Mouse (Mus musculus): ENCODE results near the gene Lsm12.

The Lsm12 gene

GRCm38 (mm10) chr11:102216886-102217240, 31.8 kb upstream of the Lsm12 start:
- DNase-seq (ENCODE audit: low read depth, low spot score) = no peak

- DNase-seq (ENCODE audit: low read depth, low spot score) = no peak
Measured at GRCm38 (mm10) chr11:102216056-102216885, 31.2 kb upstream of the Lsm12 start.

- DNase-seq (ENCODE audit: low read depth, low spot score) = no peak
Measured at GRCm38 (mm10) chr11:102215511-102215910, 30.4 kb upstream of the Lsm12 start.

DNA sequence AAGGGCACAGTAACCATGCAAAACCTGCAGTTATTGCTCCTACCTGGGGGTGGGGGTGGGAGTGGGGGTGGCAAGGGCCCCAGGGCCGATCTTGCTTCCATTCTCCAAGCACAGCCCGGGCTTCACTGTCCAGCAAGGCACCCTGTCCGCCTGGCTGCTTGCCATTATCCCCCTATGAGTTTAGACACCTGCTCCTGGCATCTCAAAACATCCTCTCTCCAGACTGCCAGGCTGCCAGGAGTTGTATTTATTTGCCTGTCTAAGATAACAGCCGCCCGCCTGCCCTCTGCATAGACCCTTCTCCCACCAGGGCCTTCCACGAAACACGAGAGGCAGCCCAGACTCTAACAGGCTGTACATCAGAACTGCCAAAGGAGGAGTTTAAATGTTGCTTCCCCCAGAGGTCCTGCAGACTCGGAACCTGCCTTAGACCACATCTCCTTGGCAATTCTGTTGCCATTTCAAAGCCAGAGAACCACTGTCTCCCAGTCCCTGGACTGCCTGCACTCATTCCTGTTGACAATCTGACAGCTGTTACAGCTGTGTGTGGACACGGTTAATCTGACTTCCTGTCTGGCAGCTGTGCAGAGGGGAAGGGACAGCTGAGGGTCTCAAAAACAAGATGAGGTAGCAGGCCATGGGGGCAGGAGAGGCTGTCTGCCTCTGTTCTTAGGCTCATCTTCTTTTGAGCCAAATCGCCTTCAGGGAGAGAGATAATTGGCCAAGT, 29.5 kb upstream of the Lsm12 start:
- no peak for DNase-seq (ENCODE audit: low read depth, low spot score)

DNA sequence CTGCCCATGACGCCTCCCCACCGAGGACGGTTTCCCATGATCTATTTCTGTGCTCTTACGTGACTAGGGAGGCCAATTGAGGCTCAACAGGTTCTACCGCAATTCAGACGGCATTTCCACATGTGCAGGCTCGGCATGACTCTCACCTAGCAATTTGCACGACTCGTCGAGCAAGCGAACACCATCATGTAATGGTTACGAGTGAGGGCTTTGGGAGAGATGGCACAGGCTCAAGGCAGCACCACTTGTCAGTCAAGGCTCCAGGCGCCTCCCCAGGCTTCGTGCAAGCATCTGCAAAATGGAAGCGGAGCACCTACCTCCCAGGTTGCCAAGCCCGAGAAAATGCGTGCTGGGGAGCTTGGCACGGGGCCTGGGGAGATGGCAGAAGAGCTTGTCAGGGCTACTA, 26.8 kb upstream of the Lsm12 start:
- no peak for DNase-seq (ENCODE audit: low read depth, low spot score)

GRCm38 (mm10) chr11:102211011-102211410, 25.9 kb upstream of the Lsm12 start:
- no peak for DNase-seq (ENCODE audit: low read depth, low spot score)

DNA sequence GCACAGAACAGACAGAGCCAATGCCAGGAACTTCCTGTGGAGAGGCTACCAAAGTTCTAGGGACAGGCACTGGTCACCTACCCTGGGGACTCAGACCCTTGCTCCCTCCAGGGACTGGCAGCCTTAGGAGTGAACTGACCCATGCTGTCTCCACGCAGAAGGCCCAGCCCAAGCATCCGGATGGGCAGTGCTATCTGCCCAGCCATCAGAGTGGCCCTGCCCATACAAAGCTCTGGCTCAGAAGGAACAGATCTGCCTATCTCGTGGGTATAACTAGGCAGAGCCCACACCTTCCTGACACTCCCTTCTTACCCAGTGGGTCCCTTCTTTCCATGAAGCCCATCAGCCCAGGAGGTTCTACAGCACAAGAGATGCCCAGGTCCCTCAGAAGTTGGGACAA, 25.1 kb upstream of the Lsm12 start:
- DNase-seq (ENCODE audit: low read depth, low spot score) = no peak

DNA sequence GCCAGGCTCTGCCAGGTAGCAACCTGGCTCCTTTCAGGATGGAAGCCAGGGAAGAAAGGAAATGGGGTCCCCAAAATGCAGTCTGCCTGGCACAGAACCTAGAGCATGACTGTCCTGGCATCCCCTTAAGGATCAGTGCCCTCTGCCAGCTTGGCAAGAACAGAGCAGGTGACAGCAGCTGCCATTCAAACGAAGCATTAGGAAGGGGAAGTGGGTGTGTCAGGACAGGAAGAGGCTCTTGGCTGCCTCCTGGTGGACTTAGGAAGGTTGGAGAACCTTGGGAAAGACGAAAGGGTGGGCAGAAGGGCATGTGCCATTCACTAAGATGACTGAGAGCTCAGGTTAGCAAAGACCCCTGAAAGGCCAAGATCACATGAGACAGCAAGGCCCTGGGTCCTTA, 24.6 kb upstream of the Lsm12 start:
- no peak for DNase-seq (ENCODE audit: low read depth, low spot score)

DNA sequence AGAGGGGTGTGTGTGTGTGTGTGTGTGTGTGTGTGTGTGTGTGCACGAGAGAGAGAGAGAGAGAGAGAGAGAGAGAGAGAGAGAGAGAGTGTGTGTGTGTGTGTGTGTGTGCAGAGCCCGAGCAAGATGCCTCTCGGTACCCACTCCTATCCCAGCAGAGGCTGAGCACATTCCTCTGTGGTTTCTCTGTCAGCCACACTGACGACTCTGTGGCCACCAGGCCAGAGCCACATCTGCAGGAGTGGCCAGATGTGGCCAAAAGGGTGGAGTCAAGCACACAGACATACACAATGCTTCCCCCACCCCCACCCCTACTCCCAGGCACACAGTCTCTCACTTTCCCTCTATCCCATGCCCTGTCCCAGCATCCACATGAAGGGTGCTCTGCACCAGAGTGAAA, 23.8 kb upstream of the Lsm12 start:
- DNase-seq (ENCODE audit: low read depth, low spot score) = no peak

- DNase-seq (ENCODE audit: low read depth, low spot score) = no peak
Measured at GRCm38 (mm10) chr11:102207825-102208777, 23.0 kb upstream of the Lsm12 start.

DNA sequence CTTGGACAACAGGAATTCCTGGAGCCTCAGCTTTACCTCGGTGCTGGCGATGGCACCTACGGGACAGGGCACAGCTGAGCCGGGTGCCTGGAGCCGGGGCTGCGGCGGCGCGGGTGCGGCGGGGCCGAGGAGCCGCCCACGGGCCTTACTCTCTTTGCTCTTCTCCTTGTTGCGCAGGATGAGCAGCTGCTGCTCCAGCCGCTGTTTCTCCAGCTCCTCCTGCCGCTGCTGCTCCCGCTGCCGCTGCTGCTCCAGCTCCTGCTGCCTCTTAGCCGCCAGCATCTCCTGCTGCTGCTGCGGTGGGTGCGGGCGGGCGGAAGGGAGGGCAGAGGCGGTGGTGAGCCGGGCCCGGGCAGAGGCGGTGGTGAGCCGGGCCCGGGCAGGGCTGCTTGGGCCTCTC, 21.4 kb upstream of the Lsm12 start:
- DNase-seq (ENCODE audit: low read depth, low spot score) = no peak

GRCm38 (mm10) chr11:102201408-102201821, 16.3 kb upstream of the Lsm12 start:
- DNase-seq (ENCODE audit: low read depth, low spot score) = no peak

DNA sequence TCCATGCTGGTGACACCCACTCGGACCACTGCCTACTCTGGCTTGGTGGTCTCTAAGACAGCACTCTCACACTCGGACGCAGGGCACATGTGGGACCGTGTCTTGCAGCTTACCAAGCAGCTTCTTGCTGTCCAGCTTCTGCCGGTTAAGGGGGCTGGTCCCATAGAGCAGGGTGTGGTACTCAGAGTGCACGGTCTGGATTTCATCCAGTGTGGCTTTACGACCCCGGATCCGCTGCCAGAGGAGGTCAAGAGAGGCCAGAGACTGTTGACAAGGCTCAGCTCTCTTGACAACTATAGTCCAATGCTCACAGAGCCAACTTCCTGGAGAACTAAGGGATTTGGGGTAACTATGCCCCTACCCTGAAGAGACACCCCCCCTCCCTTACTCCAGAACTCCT, 14.8 kb upstream of the Lsm12 start:
- no peak for DNase-seq (ENCODE audit: low read depth, low spot score)

- DNase-seq (ENCODE audit: low read depth, low spot score) = no peak
Measured at GRCm38 (mm10) chr11:102198245-102198644, 13.1 kb upstream of the Lsm12 start.

DNA sequence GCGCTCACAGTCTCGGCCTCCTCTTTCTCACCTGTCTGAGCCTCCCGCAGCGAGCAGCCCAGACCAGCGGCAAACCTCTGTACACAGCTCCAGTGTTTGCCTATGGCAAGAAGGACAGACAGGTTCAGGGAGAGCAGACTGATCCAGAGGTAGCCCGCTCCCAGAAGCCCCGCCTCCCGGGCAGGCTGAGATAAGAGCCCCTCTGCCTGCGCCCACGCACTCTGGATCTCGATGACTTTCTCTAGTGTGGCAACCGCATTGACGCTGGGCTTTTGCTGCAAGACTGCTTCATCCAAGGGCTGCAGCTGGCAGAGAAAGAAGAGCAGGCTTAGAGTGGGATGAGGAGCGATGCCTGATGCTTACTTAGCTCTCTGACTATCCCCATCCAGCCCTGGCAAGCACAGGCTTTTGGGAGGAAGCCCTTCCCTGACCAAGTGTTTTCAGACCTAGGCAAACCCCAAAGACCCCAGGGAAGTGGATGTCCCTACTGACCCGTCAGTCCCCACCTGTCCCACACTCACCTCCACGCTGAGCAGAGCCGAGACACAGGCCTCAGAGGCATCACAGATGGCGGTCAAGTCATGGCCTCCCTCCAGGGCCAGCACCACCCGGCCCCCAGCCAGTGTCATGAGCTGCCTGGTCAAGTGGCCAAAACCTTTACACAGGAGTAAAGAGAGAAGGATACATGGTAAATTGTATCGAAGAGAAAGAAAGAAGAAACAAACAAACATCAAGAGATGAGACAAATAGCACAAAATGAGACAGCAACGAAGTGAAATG, 11.1 kb upstream of the Lsm12 start:
- DNase-seq (ENCODE audit: low read depth, low spot score) = no peak

- no peak for DNase-seq (ENCODE audit: low read depth, low spot score)
Measured at GRCm38 (mm10) chr11:102193657-102194440, 8.8 kb upstream of the Lsm12 start.

GRCm38 (mm10) chr11:102190848-102191247, 5.8 kb upstream of the Lsm12 start:
- no peak for DNase-seq (ENCODE audit: low read depth, low spot score)

DNA sequence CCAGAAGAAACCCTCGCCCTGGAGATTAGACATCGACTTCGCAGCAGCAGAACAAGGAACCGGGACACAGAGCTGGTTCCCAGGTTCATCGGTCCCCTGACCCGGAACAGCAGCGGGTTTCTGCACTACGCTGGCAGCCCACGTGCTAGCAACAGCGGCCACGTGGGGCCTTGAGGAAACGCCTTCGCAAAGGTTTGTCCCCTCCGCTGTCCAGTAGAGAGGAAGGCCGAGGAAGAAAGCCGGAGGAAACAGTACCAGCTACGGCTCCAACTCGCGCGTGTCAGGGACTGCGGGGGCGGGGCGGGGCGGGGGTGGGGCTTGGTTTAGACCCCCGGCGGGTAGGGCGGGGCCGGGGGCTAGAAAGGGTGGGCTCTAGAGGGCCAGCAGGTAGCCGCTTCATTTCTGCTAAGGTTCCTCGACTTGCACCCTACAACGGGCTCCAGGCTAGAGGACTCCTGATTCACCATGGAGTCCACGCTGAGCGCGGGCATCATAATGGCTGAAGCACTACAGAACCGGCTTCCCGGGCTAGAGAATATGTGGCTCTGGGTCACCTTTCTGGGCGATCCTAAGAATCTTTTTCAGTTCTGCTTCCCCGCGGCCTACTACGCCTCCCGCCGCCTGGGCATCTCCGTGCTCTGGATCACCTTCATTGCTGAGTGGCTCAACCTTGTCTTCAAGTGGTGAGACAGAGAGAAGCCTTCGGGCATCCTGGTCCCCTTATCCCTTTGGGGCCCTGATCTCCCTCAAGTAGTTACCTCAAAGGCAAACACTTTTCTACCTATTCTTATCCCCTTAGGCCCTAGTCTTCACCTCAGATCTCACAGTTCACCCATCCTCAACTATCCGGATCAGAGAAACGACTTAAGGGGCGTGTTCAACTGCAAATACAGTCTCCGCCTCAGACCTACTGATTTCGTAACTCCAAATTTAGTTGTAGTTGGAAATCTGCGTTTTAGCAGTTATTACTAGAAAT, 4.7 kb upstream of the Lsm12 start, which contains the start of gene G6pc3:
Gene G6pc3 (plus strand): TSS at position 160 of the 976 bp plus-strand sequence.
- peak; percentile 86 for DNase-seq (ENCODE audit: low read depth, low spot score)

- no peak for DNase-seq (ENCODE audit: low read depth, low spot score)
Measured at GRCm38 (mm10) chr11:102188980-102189379, 3.9 kb upstream of the Lsm12 start.

Data from brain, embryonic 18.5 days (tissue).